Mouse (Mus musculus) stomach, postnatal 0 days (tissue): ENCODE data around the gene Ski.

Source experiments
- CTCF ChIP-seq: IDR thresholded peaks from 2 replicates; pipeline ENCODE4 v1.5.1; 2016; ENCODE audit warnings: antibody characterized with exemption, low read depth, mild to moderate bottlenecking, moderate library complexity
- EP300 ChIP-seq: optimal IDR thresholded peaks from 2 replicates; pipeline ENCODE3; 2016; ENCODE audit warnings: antibody characterized with exemption

DNA sequence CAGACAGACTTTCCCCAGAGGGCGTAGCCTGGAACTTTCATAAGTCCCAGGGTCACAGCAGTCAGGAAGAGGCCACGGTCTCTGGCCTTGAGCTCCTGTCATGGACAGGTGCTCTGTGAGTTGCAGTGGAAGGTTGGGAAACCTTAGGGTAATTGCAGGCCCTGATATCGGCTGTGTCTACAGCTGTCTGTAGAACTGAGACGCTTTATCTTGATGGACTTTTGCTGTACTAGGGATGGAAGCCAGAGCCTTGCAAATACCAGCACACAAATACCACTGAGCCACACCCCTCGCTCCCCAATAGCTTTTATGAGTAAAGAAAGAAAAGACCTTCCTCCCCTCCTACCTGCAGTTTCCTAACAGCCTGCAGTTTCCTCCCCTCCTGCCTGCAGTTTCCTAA is 101.8 kb downstream of the Ski start:
- TF ChIP-seq CTCF (no peak), EP300 (peak; percentile 42)
